Mouse (Mus musculus) adrenal gland, adult 8-10 months (tissue): ENCODE results near the gene Ufsp2. TPM values are rescaled to one million over a fixed set of nuclear protein-coding genes. Genes with fewer than 3 reads are reported as not detected.

Source experiments
- DNase-seq: peaks from one replicate; pipeline ENCODE4 v3.0.0; 2022
- total RNA-seq, 4 experiments: library from RNA; stranded (reverse); gene quantifications; 2 replicates each; pipeline ENCODE4 v1.2.4; 2022

Gene Ufsp2
- total RNA-seq, 4 experiments from 2014 or later, result 58.7 to 68.6 (median 63.6) TPM

- no peak for DNase-seq
Measured at GRCm38 (mm10) chr8:46022203-46022602, 46.9 kb downstream of the Ufsp2 start.

DNA sequence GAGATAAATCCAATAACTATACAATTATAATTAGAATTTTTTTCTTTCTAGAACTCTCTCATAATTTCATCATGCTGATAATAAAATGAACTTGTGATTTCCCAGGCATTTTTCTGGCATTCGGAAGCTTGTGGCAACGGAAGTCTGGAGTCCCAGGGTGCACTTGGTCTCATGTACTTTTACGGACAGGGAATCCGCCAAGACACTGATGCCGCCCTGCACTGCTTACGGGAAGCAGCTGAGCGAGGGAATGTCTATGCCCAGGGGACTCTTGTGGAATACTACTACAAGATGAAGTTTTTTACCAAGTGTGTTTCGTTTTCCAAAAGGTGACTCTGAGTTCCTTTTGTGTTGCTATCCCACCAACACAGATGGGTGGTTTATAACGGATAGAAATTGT, 47.4 kb downstream of the Ufsp2 start:
- no peak for DNase-seq

DNA sequence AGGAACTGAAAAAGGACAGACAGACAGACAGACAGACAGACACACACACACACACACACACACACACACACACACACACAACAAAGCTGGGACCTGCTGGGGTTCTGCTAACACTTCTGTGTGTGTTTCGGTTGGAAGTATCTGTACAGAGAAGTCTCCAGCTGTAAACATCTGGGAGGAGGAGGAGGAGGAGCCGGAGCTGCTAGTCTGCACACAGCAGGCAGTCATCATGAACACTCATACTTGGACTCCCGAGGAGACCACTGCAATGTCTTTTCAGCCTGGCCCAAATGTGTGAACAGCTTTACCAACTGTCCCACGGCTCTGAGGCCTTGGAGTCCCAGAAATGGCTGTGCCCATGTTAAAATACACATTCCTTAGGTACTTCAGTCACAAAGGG, 49.1 kb downstream of the Ufsp2 start:
- DNase-seq, result no peak

DNA sequence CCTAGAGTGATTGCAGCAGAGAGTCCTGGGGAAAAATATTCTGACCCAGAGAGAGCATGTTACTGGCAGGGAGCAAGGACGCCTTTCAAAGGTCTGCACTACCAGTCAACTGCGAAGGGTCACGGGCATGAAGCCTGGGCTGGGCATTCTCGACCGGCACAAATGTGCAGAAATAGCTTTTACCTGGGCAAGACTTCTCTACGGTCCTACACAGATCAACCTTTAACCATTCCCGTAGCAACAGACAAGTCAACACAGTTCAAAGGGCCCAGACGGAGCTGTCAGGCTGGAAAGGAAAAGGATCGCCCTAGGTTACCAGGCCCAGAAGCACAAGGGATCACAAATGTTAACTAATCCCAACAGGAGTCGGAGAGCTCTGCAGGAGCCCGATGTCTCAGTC, 60.9 kb downstream of the Ufsp2 start:
- no peak for DNase-seq

DNA sequence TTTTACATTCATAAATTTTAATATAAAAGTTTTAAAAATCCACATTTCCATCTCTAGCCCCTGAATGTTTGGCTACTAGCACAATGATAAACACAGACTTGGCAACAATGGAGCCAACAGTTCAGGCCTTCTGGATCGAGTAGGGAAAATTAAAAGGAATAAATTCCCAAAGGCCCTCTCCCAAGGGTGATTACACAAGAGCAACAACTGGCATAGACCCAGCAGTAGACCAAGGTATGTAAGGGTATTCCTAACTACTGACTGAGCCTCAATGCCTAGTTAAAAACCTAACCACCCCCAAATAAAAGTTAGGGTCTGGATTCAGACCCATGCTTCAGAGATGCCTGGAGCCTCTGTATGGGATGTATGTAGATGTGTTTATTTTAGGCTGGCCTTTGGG, 64.3 kb downstream of the Ufsp2 start:
- no peak for DNase-seq

GRCm38 (mm10) chr8:46040260-46040659, 64.9 kb downstream of the Ufsp2 start:
- no peak for DNase-seq

Other genes starting within 250 kb of the Ufsp2 start
- gene Pdlim3, start 90.1 kb upstream of the Ufsp2 start, total RNA-seq, result 1 to 10 TPM; 1.3 to 2.2 (median 2.1) TPM
- gene Ccdc110, start 40.9 kb upstream of the Ufsp2 start, total RNA-seq, result not detected
- 1 to 10 TPM; 2.0 to 4.5 (median 3.5) TPM for gene 1700029J07Rik, start 276 bp upstream of the Ufsp2 start, total RNA-seq
- gene Lrp2bp, start 23.8 kb downstream of the Ufsp2 start, total RNA-seq, result under 1 TPM; 0.16 to 0.34 (median 0.27) TPM
- gene Ankrd37, start 30.2 kb downstream of the Ufsp2 start, total RNA-seq, result 1 to 10 TPM in 2 of 4 experiments, under 1 TPM in 1, not detected in 1; 0.89 to 2.2 (median 1.1) TPM
- 10 to 100 TPM; 24.3 to 28.4 (median 24.9) TPM for gene Cfap97, start 176.2 kb downstream of the Ufsp2 start, total RNA-seq
- 10 to 100 TPM; 15.1 to 24.6 (median 19.1) TPM for gene Snx25, start 176.6 kb downstream of the Ufsp2 start, total RNA-seq
- gene Slc25a4, start 235.8 kb downstream of the Ufsp2 start, total RNA-seq, result 100 to 1,000 TPM; 161 to 210 (median 183) TPM